Mouse (Mus musculus): ENCODE data around the gene Shisal2a.

DNA sequence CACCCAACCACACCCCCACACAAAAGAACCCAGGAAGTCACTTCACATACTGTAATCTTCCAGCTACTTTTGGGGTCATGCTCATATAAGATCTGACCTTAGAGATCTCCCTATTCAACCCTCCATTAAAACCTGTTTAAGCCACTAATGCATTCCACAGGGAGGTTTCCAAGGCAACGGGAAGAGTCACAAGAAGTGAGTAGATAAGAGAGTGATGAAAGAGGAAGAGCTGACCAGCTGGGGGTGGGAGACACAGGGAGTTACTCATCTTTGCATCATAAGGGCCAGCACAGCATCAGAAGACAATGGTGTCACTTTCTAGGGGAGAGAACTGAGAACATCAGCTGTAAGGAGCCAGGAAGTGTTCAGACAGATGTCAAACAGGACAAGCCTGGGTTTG, 3.0 kb downstream of the Shisal2a start:
- TF ChIP-seq POLR2A (IDR thresholded peaks at IDR 0.05; ENCODE audit: insufficient read depth, low read depth, low read length) (no peak), CTCF (IDR thresholded peaks at IDR 0.05; ENCODE audit: insufficient read depth, low read depth, low read length) (no peak)
